Mouse (Mus musculus): Measurements from ENCODE around the gene Uso1. TPM values are rescaled to one million over a fixed set of nuclear protein-coding genes. Genes with fewer than 3 reads are reported as not detected.

The Uso1 gene
- 32.3 TPM for polyA plus RNA-seq (2014; fragmentation: Illumina TruSeq; extraction: RNeasy Lipid Tissue Mini Kit (QIAGEN cat#74804); ENCODE audit: insufficient read depth, low read depth, low replicate concordance)

GRCm38 (mm10) chr5:92137239-92138046, at the start of gene Uso1:
Uso1 (plus strand) TSS chr5:92137938.

DNA sequence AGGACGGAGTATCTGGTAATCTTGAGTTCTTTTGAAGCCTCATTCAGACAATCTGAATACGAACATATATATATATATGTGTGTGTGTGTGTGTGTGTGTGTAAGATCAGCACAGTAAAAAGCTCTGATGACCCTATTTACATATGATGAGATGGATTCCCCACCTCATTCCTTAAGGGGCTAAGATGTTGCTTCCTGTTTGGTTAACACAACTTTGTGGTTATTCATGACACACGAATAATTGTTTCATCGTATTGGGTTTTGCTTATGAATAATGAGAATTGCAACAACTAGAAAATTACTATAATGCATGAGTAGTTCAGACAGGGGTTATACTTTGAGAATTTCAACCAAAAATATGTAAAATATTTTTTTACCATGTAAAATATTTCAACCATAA, 77.6 kb downstream of the Uso1 start, which contains the start of gene U90926:
Gene U90926 (minus strand): TSS at position 101 of the 400 bp plus-strand sequence.

Other genes starting within 250 kb of the Uso1 start
- 47.3 TPM for gene Rchy1, start 174.9 kb upstream of the Uso1 start, polyA plus RNA-seq (2014; fragmentation: Illumina TruSeq; extraction: RNeasy Lipid Tissue Mini Kit (QIAGEN cat#74804); ENCODE audit: insufficient read depth, low read depth, low replicate concordance)
- gene Odaph, start 150.5 kb upstream of the Uso1 start, polyA plus RNA-seq (2014; fragmentation: Illumina TruSeq; extraction: RNeasy Lipid Tissue Mini Kit (QIAGEN cat#74804); ENCODE audit: insufficient read depth, low read depth, low replicate concordance) = not detected
- 9.6 TPM for gene Cdkl2, start 94.1 kb upstream of the Uso1 start, polyA plus RNA-seq (2014; fragmentation: Illumina TruSeq; extraction: RNeasy Lipid Tissue Mini Kit (QIAGEN cat#74804); ENCODE audit: insufficient read depth, low read depth, low replicate concordance)
- gene G3bp2, start 54.2 kb upstream of the Uso1 start, polyA plus RNA-seq (2014; fragmentation: Illumina TruSeq; extraction: RNeasy Lipid Tissue Mini Kit (QIAGEN cat#74804); ENCODE audit: insufficient read depth, low read depth, low replicate concordance) = 33.4 TPM
- gene U90926, start 77.5 kb downstream of the Uso1 start, polyA plus RNA-seq (2014; fragmentation: Illumina TruSeq; extraction: RNeasy Lipid Tissue Mini Kit (QIAGEN cat#74804); ENCODE audit: insufficient read depth, low read depth, low replicate concordance) = not detected
- 0.46 TPM for gene Ppef2, start 118.3 kb downstream of the Uso1 start, polyA plus RNA-seq (2014; fragmentation: Illumina TruSeq; extraction: RNeasy Lipid Tissue Mini Kit (QIAGEN cat#74804); ENCODE audit: insufficient read depth, low read depth, low replicate concordance)
- 50.3 TPM for gene Naaa, start 140.2 kb downstream of the Uso1 start, polyA plus RNA-seq (2014; fragmentation: Illumina TruSeq; extraction: RNeasy Lipid Tissue Mini Kit (QIAGEN cat#74804); ENCODE audit: insufficient read depth, low read depth, low replicate concordance)
- 4.9 TPM for gene Sdad1, start 172.5 kb downstream of the Uso1 start, polyA plus RNA-seq (2014; fragmentation: Illumina TruSeq; extraction: RNeasy Lipid Tissue Mini Kit (QIAGEN cat#74804); ENCODE audit: insufficient read depth, low read depth, low replicate concordance)
- 0.93 TPM for gene Cxcl9, start 190.1 kb downstream of the Uso1 start, polyA plus RNA-seq (2014; fragmentation: Illumina TruSeq; extraction: RNeasy Lipid Tissue Mini Kit (QIAGEN cat#74804); ENCODE audit: insufficient read depth, low read depth, low replicate concordance)
- gene Art3, start 193.9 kb downstream of the Uso1 start, polyA plus RNA-seq (2014; fragmentation: Illumina TruSeq; extraction: RNeasy Lipid Tissue Mini Kit (QIAGEN cat#74804); ENCODE audit: insufficient read depth, low read depth, low replicate concordance) = 54.4 TPM
- 3.0 TPM for gene Cxcl10, start 211.0 kb downstream of the Uso1 start, polyA plus RNA-seq (2014; fragmentation: Illumina TruSeq; extraction: RNeasy Lipid Tissue Mini Kit (QIAGEN cat#74804); ENCODE audit: insufficient read depth, low read depth, low replicate concordance)